Comparison of ENCODE assay signal across 9 mouse cellular contexts in genomic region chr4:40677132-40677531, GRCm38 (mm10). TPM values are rescaled to one million over a fixed set of nuclear protein-coding genes. Genes with fewer than 3 reads are reported as not detected.
DNase-seq lines count a peak whose midpoint lies in the region; ATAC-seq and TF ChIP-seq lines count a peak whose summit lies in the region.
"Had no signal": no experiment of that assay in that cellular context is flagged by ENCODE, and none has a peak within 500 bp of the region (broad histone marks: within the 10 kb centered on the region; RNA-seq: fewer than 3 reads in every experiment).

No protein-coding gene starts in this region.

- H3K27ac ChIP-seq in hindbrain, embryonic 15.5 days (replicated peaks), result no peak overlapping the region
- H3K27ac ChIP-seq in hindbrain, embryonic 12.5 days, result no peak overlapping the region
- no peak overlapping the region for H3K27ac ChIP-seq in embryonic facial prominence, embryonic 12.5 days
- no peak overlapping the region for H3K27ac ChIP-seq in limb, embryonic 14.5 days (replicated peaks; ENCODE audit: low read depth, low read length)
- H3K27ac ChIP-seq in stomach, embryonic 14.5 days (ENCODE audit: low read length), result no peak overlapping the region
- H3K27ac ChIP-seq: limb, embryonic 15.5 days had no signal

- 51% methylated on average over 4 of the region's 5 CpGs for WGBS in hindbrain, embryonic 15.5 days
- 41% methylated on average over 5 of the region's 5 CpGs for WGBS in hindbrain, embryonic 12.5 days
- 47% methylated on average over 5 of the region's 5 CpGs for WGBS in embryonic facial prominence, embryonic 12.5 days
- WGBS in limb, embryonic 14.5 days, result 29% methylated on average over 5 of the region's 5 CpGs
- WGBS in stomach, embryonic 14.5 days, result 37% methylated on average over 5 of the region's 5 CpGs

- no peak for TF ChIP-seq POLR2A in limb, embryonic 14.5 days (IDR thresholded peaks at IDR 0.05; ENCODE audit: borderline replicate concordance, extremely low read depth, insufficient read depth, insufficient read length)

- ATAC-seq in hindbrain, embryonic 15.5 days (ENCODE audit: low FRiP score, low read depth), result peak; percentile 47
- ATAC-seq in hindbrain, embryonic 12.5 days (ENCODE audit: low FRiP score), result no peak
- no peak for ATAC-seq in embryonic facial prominence, embryonic 12.5 days (ENCODE audit: insufficient number of reproducible peaks, insufficient read depth, low FRiP score, low TSS enrichment)
- ATAC-seq in limb, embryonic 14.5 days (ENCODE audit: low FRiP score, low read depth), result no peak
- peak; percentile 35; the same call in 1 of the 2 replicates for ATAC-seq in stomach, embryonic 14.5 days (ENCODE audit: insufficient number of reproducible peaks, insufficient read depth, low FRiP score, low read depth)

- H3K9me3 ChIP-seq in hindbrain, embryonic 15.5 days, result no peaks in the 10 kb centered on the region
- no peaks in the 10 kb centered on the region for H3K9me3 ChIP-seq in hindbrain, embryonic 12.5 days (replicated peaks)
- no peaks in the 10 kb centered on the region for H3K9me3 ChIP-seq in embryonic facial prominence, embryonic 12.5 days
- no peaks in the 10 kb centered on the region for H3K9me3 ChIP-seq in limb, embryonic 14.5 days (ENCODE audit: control insufficient read depth, low read length)
- H3K9me3 ChIP-seq in stomach, embryonic 14.5 days (ENCODE audit: control insufficient read depth, low read depth, low read length), result no peaks in the 10 kb centered on the region
- H3K9me3 ChIP-seq: limb, embryonic 15.5 days had no signal

- peaks cover 8% of the 10 kb centered on the region for H3K4me1 ChIP-seq in hindbrain, embryonic 15.5 days (replicated peaks)
- peaks cover 7% of the 10 kb centered on the region; the same call in 1 of the 2 replicates for H3K4me1 ChIP-seq in hindbrain, embryonic 12.5 days
- H3K4me1 ChIP-seq in embryonic facial prominence, embryonic 12.5 days, result 0 out of 2 replicates have a peak, but pooled peaks cover 11% of the 10 kb centered on the region
- peaks cover 5% of the 10 kb centered on the region; the same call in 1 of the 2 replicates for H3K4me1 ChIP-seq in limb, embryonic 14.5 days (ENCODE audit: control insufficient read depth, insufficient read depth, low read length)
- peaks cover 4% of the 10 kb centered on the region; the same call in 1 of the 2 replicates for H3K4me1 ChIP-seq in stomach, embryonic 14.5 days (ENCODE audit: control insufficient read depth, insufficient read depth, low read length)

- no peak overlapping the region for H3K9ac ChIP-seq in hindbrain, embryonic 15.5 days
- H3K9ac ChIP-seq in hindbrain, embryonic 12.5 days, result no peak overlapping the region
- H3K9ac ChIP-seq in embryonic facial prominence, embryonic 12.5 days, result no peak overlapping the region
- no peak overlapping the region for H3K9ac ChIP-seq in limb, embryonic 14.5 days (ENCODE audit: low read depth, low read length, severe bottlenecking)
- no peak overlapping the region for H3K9ac ChIP-seq in stomach, embryonic 14.5 days (replicated peaks; ENCODE audit: low read depth, low read length)
- H3K9ac ChIP-seq: limb, embryonic 15.5 days had no signal

- H3K36me3 ChIP-seq in hindbrain, embryonic 15.5 days, result no peaks in the 10 kb centered on the region
- H3K36me3 ChIP-seq in hindbrain, embryonic 12.5 days, result no peaks in the 10 kb centered on the region
- no peaks in the 10 kb centered on the region for H3K36me3 ChIP-seq in embryonic facial prominence, embryonic 12.5 days
- no peaks in the 10 kb centered on the region for H3K36me3 ChIP-seq in limb, embryonic 14.5 days (ENCODE audit: control insufficient read depth, insufficient read depth, low read length)
- no peaks in the 10 kb centered on the region for H3K36me3 ChIP-seq in stomach, embryonic 14.5 days (ENCODE audit: control insufficient read depth, insufficient read depth, low read length)
- H3K36me3 ChIP-seq: limb, embryonic 15.5 days had no signal

- H3K27me3 ChIP-seq in hindbrain, embryonic 15.5 days, result no peaks in the 10 kb centered on the region
- no peaks in the 10 kb centered on the region for H3K27me3 ChIP-seq in hindbrain, embryonic 12.5 days
- H3K27me3 ChIP-seq in embryonic facial prominence, embryonic 12.5 days, result no peaks in the 10 kb centered on the region
- no peaks in the 10 kb centered on the region for H3K27me3 ChIP-seq in limb, embryonic 14.5 days (ENCODE audit: control insufficient read depth, insufficient read depth, low read length)
- H3K27me3 ChIP-seq in stomach, embryonic 14.5 days (ENCODE audit: control insufficient read depth, insufficient read depth, low read length), result no peaks in the 10 kb centered on the region
- H3K27me3 ChIP-seq: limb, embryonic 15.5 days had no signal

- peak overlapping the region; percentile 44; the same call in 1 of the 2 replicates for H3K4me2 ChIP-seq in hindbrain, embryonic 15.5 days
- no peak overlapping the region for H3K4me2 ChIP-seq in hindbrain, embryonic 12.5 days (replicated peaks)
- H3K4me2 ChIP-seq in embryonic facial prominence, embryonic 12.5 days (replicated peaks), result 0 out of 2 replicates have a peak overlapping the region, but pooled peaks have one; percentile 30
- H3K4me2 ChIP-seq in limb, embryonic 14.5 days (replicated peaks; ENCODE audit: low read depth, low read length, severe bottlenecking), result 0 out of 2 replicates have a peak overlapping the region, but pooled peaks have one; percentile 3
- H3K4me2 ChIP-seq in stomach, embryonic 14.5 days (replicated peaks; ENCODE audit: low read depth, low read length), result no peak overlapping the region

- no peak overlapping the region for H3K4me3 ChIP-seq in hindbrain, embryonic 15.5 days
- no peak overlapping the region for H3K4me3 ChIP-seq in hindbrain, embryonic 12.5 days
- no peak overlapping the region for H3K4me3 ChIP-seq in embryonic facial prominence, embryonic 12.5 days
- no peak overlapping the region for H3K4me3 ChIP-seq in limb, embryonic 14.5 days (replicated peaks; ENCODE audit: low read length)
- no peak overlapping the region for H3K4me3 ChIP-seq in stomach, embryonic 14.5 days (ENCODE audit: low read depth, low read length)
- H3K4me3 ChIP-seq: limb, embryonic 15.5 days had no signal

- DNase-seq in NIH3T3 (ENCODE audit: low read depth), result peak; percentile 45
- no peak for DNase-seq in limb, embryonic 14.5 days (ENCODE audit: low spot score)
- no peak for DNase-seq in urinary bladder, postnatal 25 days (ENCODE audit: low spot score)
- DNase-seq in gastrocnemius, postnatal 25 days, result no peak

RNA-seq across cellular contexts. Expression of gene Aptx, which starts 25.9 kb away (rescaled TPM):
- 44.4 and 45.9 TPM in 2 replicates for polyA plus RNA-seq in hindbrain, embryonic 15.5 days (2015; fragmentation: Nextera tagmentation; extraction: Ambion mirVana)
- polyA plus RNA-seq in hindbrain, embryonic 12.5 days (2016; fragmentation: Nextera tagmentation; extraction: Ambion mirVana), result 52.6 and 54.2 TPM in 2 replicates
- polyA plus RNA-seq in embryonic facial prominence, embryonic 12.5 days (2016; fragmentation: Nextera tagmentation; extraction: Ambion mirVana), result 38.7 and 40.1 TPM in 2 replicates
- polyA plus RNA-seq in limb, embryonic 14.5 days (2012; rRNA removed), result 15.6 and 18.8 TPM in 2 replicates
- polyA plus RNA-seq in limb, embryonic 14.5 days (2014; fragmentation: Nextera tagmentation; extraction: Ambion mirVana), result 28.6 and 29.9 TPM in 2 replicates
- polyA plus RNA-seq in stomach, embryonic 14.5 days (2014; fragmentation: Nextera tagmentation; extraction: Ambion mirVana), result 25.3 and 29.4 TPM in 2 replicates
- total RNA-seq in gastrocnemius, postnatal 25 days (2021), result 10 to 100 TPM; 13.5 to 14.5 TPM

RNA-seq across cellular contexts. Expression of gene Dnaja1, which starts 44.8 kb away (rescaled TPM):
- 639 and 670 TPM in 2 replicates for polyA plus RNA-seq in hindbrain, embryonic 15.5 days (2015; fragmentation: Nextera tagmentation; extraction: Ambion mirVana)
- 654 and 704 TPM in 2 replicates for polyA plus RNA-seq in hindbrain, embryonic 12.5 days (2016; fragmentation: Nextera tagmentation; extraction: Ambion mirVana)
- polyA plus RNA-seq in embryonic facial prominence, embryonic 12.5 days (2016; fragmentation: Nextera tagmentation; extraction: Ambion mirVana), result 476 and 518 TPM in 2 replicates
- polyA plus RNA-seq in limb, embryonic 14.5 days (2012; rRNA removed), result 47.3 and 96.6 TPM in 2 replicates
- 343 and 345 TPM in 2 replicates for polyA plus RNA-seq in limb, embryonic 14.5 days (2014; fragmentation: Nextera tagmentation; extraction: Ambion mirVana)
- polyA plus RNA-seq in stomach, embryonic 14.5 days (2014; fragmentation: Nextera tagmentation; extraction: Ambion mirVana), result 370 and 388 TPM in 2 replicates
- total RNA-seq in gastrocnemius, postnatal 25 days (2021), result 10 to 100 TPM; 44.5 to 50.1 TPM

Comparison
In these comparisons a context has a peak if more than half of its experiments do, and no peak if none do; other contexts are left out.
1. ATAC-seq: peak in hindbrain, embryonic 15.5 days (single experiment) and stomach, embryonic 14.5 days (single experiment); none in hindbrain, embryonic 12.5 days (single experiment), embryonic facial prominence, embryonic 12.5 days (single experiment) and limb, embryonic 14.5 days (single experiment).
2. H3K4me2 ChIP-seq: peak in hindbrain, embryonic 15.5 days (single experiment), embryonic facial prominence, embryonic 12.5 days (single experiment) and limb, embryonic 14.5 days (single experiment); none in hindbrain, embryonic 12.5 days (single experiment) and stomach, embryonic 14.5 days (single experiment).